Mouse (Mus musculus): ENCODE data around the gene Zfp423.

DNA sequence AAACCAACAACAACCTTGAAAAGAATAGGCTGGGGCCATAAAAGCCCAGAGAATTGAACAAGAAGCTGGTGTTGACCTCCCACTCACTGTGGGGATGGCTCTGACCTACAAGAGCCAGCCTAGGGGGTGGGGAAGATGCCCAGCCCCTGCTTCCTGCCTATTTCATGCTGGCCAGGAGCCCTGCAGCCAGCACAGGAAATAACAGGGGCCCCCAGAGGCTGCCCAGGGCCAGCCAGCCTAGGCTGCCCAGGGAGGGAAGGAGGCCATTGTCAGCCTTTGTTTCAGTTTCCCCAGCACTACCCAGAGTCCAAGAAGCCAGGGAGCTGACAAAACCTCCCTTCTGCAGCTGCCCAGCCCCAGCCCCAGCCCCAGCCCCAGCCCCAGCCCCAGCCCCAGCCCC is 67.5 kb downstream of the Zfp423 start:
- TF ChIP-seq CTCF (conservative IDR thresholded peaks at IDR 0.05; ENCODE audit: low read length) (no peak), NANOG (IDR thresholded peaks at IDR 0.05; ENCODE audit: borderline replicate concordance, low read length) (no peak)
